Mouse (Mus musculus) thymus, postnatal 0 days (tissue): ENCODE results near the gene Nkiras2. TPM values are rescaled to one million over a fixed set of nuclear protein-coding genes. Genes with fewer than 3 reads are reported as not detected.
"Not testable (repeated sequence)": the region's sequence is repeated elsewhere in the genome, so short reads cannot be mapped to it uniquely, and the experiment has no call there.

Experiments
- DNase-seq: peaks from one replicate; pipeline ENCODE4 v3.0.0-alpha.2; 2015; ENCODE audit warnings: low spot score
- polyA plus RNA-seq: library from polyadenylated mRNA; unstranded; fragments of >200 nt; fragmentation: Nextera tagmentation; extraction: Ambion mirVana; gene quantifications from 2 replicates; pipeline ENCODE4 v1.2.1, GENCODE M21; 2015

The Nkiras2 gene
- polyA plus RNA-seq, 1 experiment from 2014 or later, result 39.7 TPM

GRCm38 (mm10) chr11:100598074-100598473 is 21.0 kb upstream of the Nkiras2 start:
- DNase-seq, result no peak

GRCm38 (mm10) chr11:100601372-100601771 is 17.7 kb upstream of the Nkiras2 start:
- no peak for DNase-seq

- no peak for DNase-seq
Measured at GRCm38 (mm10) chr11:100603155-100603554, 15.9 kb upstream of the Nkiras2 start.

- no peak for DNase-seq
Measured at GRCm38 (mm10) chr11:100603813-100604212, 15.2 kb upstream of the Nkiras2 start.

- DNase-seq, result no peak
Measured at GRCm38 (mm10) chr11:100604321-100605005, 14.6 kb upstream of the Nkiras2 start.

- no peak for DNase-seq
Measured at GRCm38 (mm10) chr11:100605451-100605850, 13.6 kb upstream of the Nkiras2 start.

GRCm38 (mm10) chr11:100607121-100607520 is 11.9 kb upstream of the Nkiras2 start:
- DNase-seq, result no peak

GRCm38 (mm10) chr11:100608796-100609195 is 10.2 kb upstream of the Nkiras2 start:
- no peak for DNase-seq

GRCm38 (mm10) chr11:100609355-100609996 is 9.6 kb upstream of the Nkiras2 start:
- no peak for DNase-seq

GRCm38 (mm10) chr11:100609997-100610680 is 8.9 kb upstream of the Nkiras2 start:
- DNase-seq, result no peak

- no peak for DNase-seq
Measured at GRCm38 (mm10) chr11:100611627-100612026, 7.4 kb upstream of the Nkiras2 start.

- DNase-seq, result no peak
Measured at GRCm38 (mm10) chr11:100613241-100613640, 5.8 kb upstream of the Nkiras2 start.

GRCm38 (mm10) chr11:100616332-100616731 is 2.7 kb upstream of the Nkiras2 start:
- no peak for DNase-seq

GRCm38 (mm10) chr11:100616836-100617235 is 2.2 kb upstream of the Nkiras2 start:
- DNase-seq, result not testable (repeated sequence)

- DNase-seq, result no peak
Measured at GRCm38 (mm10) chr11:100617480-100617879, 1.6 kb upstream of the Nkiras2 start.

GRCm38 (mm10) chr11:100619485-100619975 is 486 bp downstream of the Nkiras2 start:
- peak; percentile 97 for DNase-seq

GRCm38 (mm10) chr11:100619982-100620381 is 938 bp downstream of the Nkiras2 start, which contains the start of gene Dnajc7:
TSS of gene Dnajc7 (minus strand) at chr11:100620168.
- peak; percentile 81 for DNase-seq

GRCm38 (mm10) chr11:100622714-100623113 is 3.7 kb downstream of the Nkiras2 start:
- peak; percentile 91 for DNase-seq

- no peak for DNase-seq
Measured at GRCm38 (mm10) chr11:100623867-100624266, 4.8 kb downstream of the Nkiras2 start.

GRCm38 (mm10) chr11:100625754-100626700 is 7.0 kb downstream of the Nkiras2 start:
- DNase-seq, result no peak

GRCm38 (mm10) chr11:100626701-100627195 is 7.7 kb downstream of the Nkiras2 start:
- peak; percentile 56 for DNase-seq
